In the genomic region with DNA sequence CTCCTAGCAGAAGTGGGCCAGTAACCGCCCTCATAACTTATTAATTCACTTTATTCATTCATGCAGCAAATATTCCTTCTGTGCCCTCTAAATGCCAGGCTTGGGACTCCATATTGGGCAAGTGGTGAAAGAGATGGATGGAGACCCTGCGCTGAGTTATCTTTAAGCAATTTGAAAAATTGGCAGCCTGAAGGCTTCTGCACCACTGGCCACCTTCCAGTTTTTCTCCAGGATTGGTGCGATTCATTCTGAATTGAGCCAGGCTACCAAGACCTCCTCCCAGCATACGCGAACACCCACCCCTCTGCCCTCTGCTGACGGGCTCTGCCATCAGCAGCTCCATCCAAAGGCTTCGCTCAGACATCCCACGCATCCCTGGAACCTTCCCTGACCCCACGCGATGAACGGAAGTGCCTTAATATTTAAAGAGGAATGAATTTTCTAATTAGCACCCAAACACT, we compare ENCODE assay signal across 11 mouse cellular contexts. TPM values are rescaled to one million over a fixed set of nuclear protein-coding genes. Genes with fewer than 3 reads are reported as not detected.
A peak's percentile ranks its signal among the peaks of the same experiment; 100 is the strongest.
DNase-seq lines count a peak whose midpoint lies in the region; ATAC-seq and TF ChIP-seq lines count a peak whose summit lies in the region.
"Had no signal": no experiment of that assay in that cellular context is flagged by ENCODE, and none has a peak within 500 bp of the region (broad histone marks: within the 10 kb centered on the region; RNA-seq: fewer than 3 reads in every experiment).

No protein-coding gene starts in this region.

- DNase-seq in adrenal gland, postnatal 14 days: peak; percentile 72
- no peak for DNase-seq in adrenal gland, postnatal 4 days (ENCODE audit: low spot score in 2 of 2)
- DNase-seq in kidney, postnatal 0 days (ENCODE audit: low spot score): no peak
- peak; percentile 89 for DNase-seq in brain, embryonic 14.5 days (ENCODE audit: low read depth)
- no peak for DNase-seq in embryo, embryonic 11 days
- DNase-seq in thymus, postnatal 14 days: no peak

- H3K9me3 ChIP-seq in kidney, postnatal 0 days (replicated peaks; ENCODE audit: low read length): no peaks in the 10 kb centered on the region
- no peaks in the 10 kb centered on the region for H3K9me3 ChIP-seq in kidney, embryonic 15.5 days (replicated peaks)
- no peaks in the 10 kb centered on the region for H3K9me3 ChIP-seq in midbrain, embryonic 13.5 days

- no peaks in the 10 kb centered on the region for H3K27me3 ChIP-seq in kidney, postnatal 0 days (ENCODE audit: insufficient read depth, low read length)
- no peaks in the 10 kb centered on the region for H3K27me3 ChIP-seq in kidney, embryonic 15.5 days
- peaks cover 9% of the 10 kb centered on the region for H3K27me3 ChIP-seq in midbrain, embryonic 13.5 days

- no peaks in the 10 kb centered on the region for H3K36me3 ChIP-seq in kidney, postnatal 0 days (ENCODE audit: insufficient read depth, low read length)
- H3K36me3 ChIP-seq in kidney, embryonic 15.5 days: no peaks in the 10 kb centered on the region
- no peaks in the 10 kb centered on the region for H3K36me3 ChIP-seq in midbrain, embryonic 13.5 days

- WGBS in kidney, postnatal 0 days: 23% methylated on average over 11 of the region's 11 CpGs
- 26% methylated on average over 11 of the region's 11 CpGs for WGBS in kidney, embryonic 15.5 days
- WGBS in midbrain, embryonic 13.5 days: 6% methylated on average over 11 of the region's 11 CpGs

- no peak overlapping the region for H3K27ac ChIP-seq in kidney, postnatal 0 days
- no peak overlapping the region for H3K27ac ChIP-seq in kidney, embryonic 15.5 days
- peak overlapping the region; percentile 20; the same call in 1 of the 2 replicates for H3K27ac ChIP-seq in midbrain, embryonic 13.5 days

- H3K4me1 ChIP-seq in kidney, postnatal 0 days (replicated peaks; ENCODE audit: insufficient read depth, low read length): peaks cover 19% of the 10 kb centered on the region
- peaks cover 49% of the 10 kb centered on the region for H3K4me1 ChIP-seq in kidney, embryonic 15.5 days
- H3K4me1 ChIP-seq in midbrain, embryonic 13.5 days (replicated peaks): peaks cover 62% of the 10 kb centered on the region

- TF ChIP-seq CTCF in kidney, postnatal 0 days (IDR thresholded peaks at IDR 0.05; ENCODE audit: low read depth): peak; percentile 38
- peak; percentile 44; the same call in 1 of the 2 replicates for TF ChIP-seq CTCF in brain, embryonic 14.5 days (IDR thresholded peaks at IDR 0.05; ENCODE audit: borderline replicate concordance, extremely low read depth, insufficient read depth, insufficient read length)

- ATAC-seq in kidney, postnatal 0 days (replicated peaks; ENCODE audit: low FRiP score, low read depth): no peak
- ATAC-seq in kidney, embryonic 15.5 days (replicated peaks; ENCODE audit: low FRiP score): no peak
- no peak for ATAC-seq in midbrain, embryonic 13.5 days

- TF ChIP-seq POLR2A in brain, embryonic 14.5 days (IDR thresholded peaks at IDR 0.05; ENCODE audit: borderline replicate concordance, extremely low read depth, insufficient read depth, insufficient read length, poor library complexity, severe bottlenecking): no peak

- no peak overlapping the region for H3K9ac ChIP-seq in kidney, postnatal 0 days (ENCODE audit: low read depth, low read length)
- H3K9ac ChIP-seq in kidney, embryonic 15.5 days: no peak overlapping the region
- no peak overlapping the region for H3K9ac ChIP-seq in midbrain, embryonic 13.5 days (replicated peaks)

- no peak overlapping the region for H3K4me2 ChIP-seq in kidney, postnatal 0 days (ENCODE audit: low read length)
- no peak overlapping the region for H3K4me2 ChIP-seq in kidney, embryonic 15.5 days
- no peak overlapping the region for H3K4me2 ChIP-seq in midbrain, embryonic 13.5 days (replicated peaks)

- no peak overlapping the region for H3K4me3 ChIP-seq in kidney, postnatal 0 days (replicated peaks; ENCODE audit: low read depth, low read length)
- no peak overlapping the region for H3K4me3 ChIP-seq in kidney, embryonic 15.5 days (replicated peaks)
- H3K4me3 ChIP-seq in midbrain, embryonic 13.5 days (replicated peaks): no peak overlapping the region

RNA-seq across cellular contexts. Expression of a gene that starts 10.4 kb away (rescaled TPM):
- total RNA-seq in adrenal gland, postnatal 14 days (2021): 64.1 and 71.4 TPM in 2 replicates
- 100 to 1,000 TPM; 100 to 109 TPM for total RNA-seq in adrenal gland, postnatal 4 days (2021)
- polyA plus RNA-seq in kidney, postnatal 0 days (2015; fragmentation: Nextera tagmentation; extraction: Ambion mirVana): 4.1 and 5.0 TPM in 2 replicates
- 1.2 and 1.6 TPM in 2 replicates for polyA plus RNA-seq in kidney, embryonic 15.5 days (2015; fragmentation: Nextera tagmentation; extraction: Ambion mirVana)
- 5.7 and 8.1 TPM in 2 replicates for polyA plus RNA-seq in brain, embryonic 14.5 days (2012; rRNA removed)
- 6.3 and 6.7 TPM in 2 replicates for polyA plus RNA-seq in midbrain, embryonic 13.5 days (2015; fragmentation: Nextera tagmentation; extraction: Ambion mirVana)
- total RNA-seq: megakaryocyte-erythroid progenitor cell, adult 5-6 weeks had no signal

RNA-seq across cellular contexts. Expression of a gene that starts 27.9 kb away (rescaled TPM):
- 3.7 and 5.6 TPM in 2 replicates for total RNA-seq in adrenal gland, postnatal 14 days (2021)
- 1 to 10 TPM; 3.3 to 7.4 TPM for total RNA-seq in adrenal gland, postnatal 4 days (2021)
- polyA plus RNA-seq in kidney, postnatal 0 days (2015; fragmentation: Nextera tagmentation; extraction: Ambion mirVana): 8.7 and 9.6 TPM in 2 replicates
- 3.6 and 3.8 TPM in 2 replicates for polyA plus RNA-seq in kidney, embryonic 15.5 days (2015; fragmentation: Nextera tagmentation; extraction: Ambion mirVana)
- polyA plus RNA-seq in brain, embryonic 14.5 days (2012; rRNA removed): 22.3 and 23.7 TPM in 2 replicates
- 53.5 and 56.3 TPM in 2 replicates for polyA plus RNA-seq in midbrain, embryonic 13.5 days (2015; fragmentation: Nextera tagmentation; extraction: Ambion mirVana)

RNA-seq across cellular contexts. Expression of a gene that starts 58.5 kb away (rescaled TPM):
- total RNA-seq in adrenal gland, postnatal 14 days (2021): not detected in 2 replicates
- not detected for total RNA-seq in adrenal gland, postnatal 4 days (2021)
- not detected in 2 replicates for polyA plus RNA-seq in kidney, postnatal 0 days (2015; fragmentation: Nextera tagmentation; extraction: Ambion mirVana)
- polyA plus RNA-seq in kidney, embryonic 15.5 days (2015; fragmentation: Nextera tagmentation; extraction: Ambion mirVana): not detected in 2 replicates
- not detected in 2 replicates for polyA plus RNA-seq in brain, embryonic 14.5 days (2012; rRNA removed)
- polyA plus RNA-seq in midbrain, embryonic 13.5 days (2015; fragmentation: Nextera tagmentation; extraction: Ambion mirVana): 0.58 and 1.1 TPM in 2 replicates
- total RNA-seq: left cerebral cortex, postnatal 25 days; megakaryocyte-erythroid progenitor cell, adult 5-6 weeks had no signal
- polyA plus RNA-seq: stomach, embryonic 16.5 days had no signal

Comparison
In these comparisons a context has a peak if more than half of its experiments do, and no peak if none do; other contexts are left out.
1. DNase-seq: peak in adrenal gland, postnatal 14 days (single experiment) and brain, embryonic 14.5 days (single experiment); none in adrenal gland, postnatal 4 days (0 of 2), kidney, postnatal 0 days (single experiment), embryo, embryonic 11 days (single experiment) and thymus, postnatal 14 days (single experiment).